Mouse (Mus musculus) thymus, adult 2 months (tissue): ENCODE measurements around the gene Gstt4. TPM values are rescaled to one million over a fixed set of nuclear protein-coding genes. Genes with fewer than 3 reads are reported as not detected.

Source experiments
- DNase-seq: peaks from one replicate; pipeline ENCODE4 v3.0.0; 2021
- H3K27ac ChIP-seq: fragments of 200-500 bp; 2 replicates; pipeline ENCODE4 v1.5.1; 2012; ENCODE audit warnings: low read length, control low read depth; ENCODE audit not compliant: control insufficient read depth, insufficient read depth
- H3K27me3 ChIP-seq: fragments of 200-500 bp; 2 replicates; pipeline ENCODE4 v1.6.1; 2012; ENCODE audit warnings: mild to moderate bottlenecking, low read length, moderate library complexity, mixed read lengths; ENCODE audit not compliant: control insufficient read depth, insufficient read depth
- H3K36me3 ChIP-seq: fragments of 200-500 bp; 2 replicates; pipeline ENCODE4 v1.6.1; 2012; ENCODE audit warnings: mild to moderate bottlenecking, low read length, moderate library complexity; ENCODE audit not compliant: control insufficient read depth, insufficient read depth
- H3K4me1 ChIP-seq: fragments of 200-500 bp; replicated peaks from 2 replicates; pipeline ENCODE4 v1.6.1; 2012; ENCODE audit warnings: low read length; ENCODE audit not compliant: control insufficient read depth, insufficient read depth
- H3K4me3 ChIP-seq: fragments of 200-500 bp; 2 replicates; pipeline ENCODE4 v1.5.1; 2012; ENCODE audit warnings: mild to moderate bottlenecking, low read length, control low read depth, moderate library complexity; ENCODE audit not compliant: control insufficient read depth, insufficient read depth
- CTCF ChIP-seq: fragments of 200-500 bp; IDR thresholded peaks from 2 replicates; pipeline ENCODE4 v1.5.1; 2012; ENCODE audit warnings: mild to moderate bottlenecking, control low read depth, low read length, moderate library complexity, borderline replicate concordance; ENCODE audit not compliant: control insufficient read depth, poor library complexity, insufficient read depth; ENCODE audit errors: extremely low read depth
- POLR2A ChIP-seq: fragments of 200-500 bp; IDR thresholded peaks from 2 replicates; pipeline ENCODE4 v1.6.1; 2012; ENCODE audit warnings: mild to moderate bottlenecking, low read length, control low read depth, moderate library complexity; ENCODE audit not compliant: control insufficient read depth, poor library complexity, insufficient read depth; ENCODE audit errors: extremely low read depth
- WGBS: fragments of 180-500 bp; shearing (Covaris S2); methylation state at CpG from one replicate; pipeline ENCODE4 v1.1.7; 2018; 5-methylcytosine and 5-hydroxymethylcytosine counted together
- polyA plus RNA-seq: library from polyadenylated mRNA; depleted of rRNA; stranded (reverse); fragments of >200 nt; gene quantifications from 2 replicates; pipeline ENCODE4 v1.2.3, GENCODE M21; 2012

The Gstt4 gene
- polyA plus RNA-seq, 1 experiment = 0.26 TPM

DNA sequence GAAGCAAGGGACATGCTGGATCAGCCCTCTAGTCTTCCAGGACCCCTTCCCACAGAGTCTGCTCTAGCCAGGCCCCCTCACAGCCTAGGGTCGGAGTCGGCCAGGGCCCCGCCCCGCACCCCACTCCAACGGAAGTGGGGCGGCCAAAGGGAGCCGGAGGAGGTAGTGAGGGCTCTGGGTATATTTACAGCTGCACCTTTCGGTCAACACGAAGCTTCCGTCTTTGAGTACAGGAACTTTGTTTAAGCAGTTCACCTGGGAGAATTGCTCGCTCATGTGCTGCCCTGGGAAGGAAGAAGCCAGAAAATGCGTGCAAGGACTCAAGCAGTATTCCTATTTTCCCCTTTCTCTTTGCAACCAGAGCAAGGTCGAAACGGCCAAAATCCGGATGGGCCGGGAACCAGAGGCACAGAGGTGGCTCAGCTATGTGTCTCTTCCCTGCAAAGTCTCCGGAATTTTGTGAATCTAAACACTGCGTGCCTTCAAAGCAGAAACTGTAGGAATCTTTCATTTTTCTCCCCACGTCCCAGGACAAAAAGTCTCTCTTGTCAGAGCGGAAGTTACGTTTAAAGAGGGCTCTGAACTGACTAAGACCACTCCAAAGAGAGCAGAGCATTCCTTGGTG is 11.2 kb upstream of the Gstt4 start:
- Histone ChIP-seq H3K36me3 (no peaks in the 10 kb centered on the region), H3K27me3 (no peaks in the 10 kb centered on the region), H3K4me3 (peak overlapping the region; percentile 84), H3K27ac (peak overlapping the region; percentile 74), H3K4me1 (peaks cover 26% of the 10 kb centered on the region)
- TF ChIP-seq CTCF = no peak
- TF ChIP-seq POLR2A = 0 out of 2 replicates have a peak, but pooled peaks have one; percentile 24
- DNase-seq = peak; percentile 51
- 9% methylated on average over 21 of the region's 21 CpGs for WGBS

DNA sequence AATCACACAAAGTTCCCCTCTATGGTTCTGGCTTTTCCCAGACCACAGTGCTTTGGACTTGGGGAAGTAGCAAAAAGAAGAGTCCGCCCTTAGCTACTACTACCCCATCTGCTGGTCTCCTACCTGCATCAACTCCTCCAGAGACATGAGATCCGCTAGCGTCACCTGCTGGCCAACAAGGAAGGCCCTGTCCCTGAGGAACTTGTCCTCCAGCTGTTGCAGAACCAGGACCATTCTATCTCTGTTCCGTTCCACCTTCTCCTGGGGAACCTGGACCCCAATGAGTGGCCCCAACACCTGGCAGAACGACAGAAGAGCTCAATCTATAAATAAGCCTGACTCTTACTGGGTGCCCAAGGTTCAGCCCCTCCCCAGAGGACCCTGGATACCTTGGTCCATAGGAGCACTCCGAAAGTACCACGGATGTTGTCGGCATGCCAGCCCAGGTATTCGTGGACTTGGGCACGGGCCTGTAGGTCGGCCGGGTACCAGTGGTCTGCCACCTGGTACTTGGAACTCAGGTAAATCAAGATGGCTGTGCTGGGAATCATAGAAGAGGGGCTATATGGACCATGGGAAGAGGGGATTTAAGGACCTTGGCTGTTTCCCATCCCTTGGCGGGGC is 10.0 kb upstream of the Gstt4 start:
- H3K27ac ChIP-seq = no peak overlapping the region
- 71% methylated on average over 13 of the region's 13 CpGs for WGBS
- no peaks in the 10 kb centered on the region for H3K36me3 ChIP-seq
- no peaks in the 10 kb centered on the region for H3K27me3 ChIP-seq
- TF ChIP-seq CTCF = peak; percentile 68; the same call in 1 of the 2 replicates
- TF ChIP-seq POLR2A = no peak
- DNase-seq = peak; percentile 78
- H3K4me3 ChIP-seq = no peak overlapping the region
- peaks cover 20% of the 10 kb centered on the region for H3K4me1 ChIP-seq

DNA sequence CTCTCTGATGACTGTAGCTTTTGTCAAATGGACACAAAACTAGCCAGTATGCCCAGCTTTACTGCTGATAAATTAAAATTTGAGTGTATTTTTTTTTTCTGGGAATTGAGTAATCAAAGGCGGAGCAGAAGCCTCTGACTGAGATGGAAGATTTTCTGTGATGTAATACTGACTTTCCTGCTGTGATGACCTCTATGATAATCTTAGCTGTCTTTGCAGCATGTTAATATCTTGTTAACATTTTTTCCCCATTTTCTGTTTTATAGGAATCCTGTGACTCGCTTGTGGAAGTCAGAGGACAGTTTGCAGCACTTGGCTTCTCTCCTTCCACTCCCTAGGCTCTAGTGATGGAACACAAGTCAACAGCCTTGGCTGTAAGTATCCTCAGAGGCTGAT is 7.9 kb upstream of the Gstt4 start:
- H3K36me3 ChIP-seq = no peaks in the 10 kb centered on the region
- no peak for DNase-seq
- H3K4me3 ChIP-seq = no peak overlapping the region
- no peak overlapping the region for H3K27ac ChIP-seq
- no peak for TF ChIP-seq CTCF
- no peak for TF ChIP-seq POLR2A
- peaks cover 20% of the 10 kb centered on the region for H3K4me1 ChIP-seq
- WGBS = 97% methylated on average over 2 of the region's 2 CpGs
- H3K27me3 ChIP-seq = no peaks in the 10 kb centered on the region

DNA sequence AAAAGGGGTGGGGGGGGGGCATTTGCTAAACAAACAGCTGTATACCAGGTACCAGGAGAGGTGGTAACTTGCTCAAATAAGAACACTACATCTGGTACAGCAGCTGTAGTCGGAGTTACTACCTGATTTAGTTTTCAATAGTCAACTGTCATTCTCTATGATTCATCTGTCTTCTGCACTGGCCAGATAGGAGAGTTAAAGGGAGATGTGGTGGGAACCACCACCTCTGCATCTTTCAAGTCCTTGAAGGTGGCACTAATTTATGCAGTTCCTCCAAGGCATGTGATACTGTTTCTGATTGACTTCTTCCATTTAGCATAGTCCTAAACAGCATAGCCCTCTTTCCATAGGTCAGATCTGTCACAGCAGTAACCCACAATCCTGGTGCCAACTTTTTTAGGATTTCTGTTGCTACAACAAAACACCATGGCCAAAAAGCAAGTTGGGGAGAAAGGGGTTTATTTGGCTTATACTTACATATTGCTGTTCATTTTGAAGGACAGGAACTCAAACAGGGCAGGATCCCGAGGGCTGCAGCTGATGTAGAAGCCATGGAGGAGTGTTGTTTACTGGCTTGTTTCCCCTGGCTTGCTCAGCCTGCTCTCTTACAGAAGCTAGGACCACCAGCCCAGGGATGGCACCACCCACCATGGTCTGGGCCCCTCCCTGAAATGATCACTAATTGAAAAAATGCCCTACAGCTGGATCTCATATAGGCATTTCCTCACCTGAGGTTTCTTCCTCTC is 7.4 kb upstream of the Gstt4 start:
- 86% methylated on average over 2 of the region's 2 CpGs for WGBS
- H3K27me3 ChIP-seq = no peaks in the 10 kb centered on the region

DNA sequence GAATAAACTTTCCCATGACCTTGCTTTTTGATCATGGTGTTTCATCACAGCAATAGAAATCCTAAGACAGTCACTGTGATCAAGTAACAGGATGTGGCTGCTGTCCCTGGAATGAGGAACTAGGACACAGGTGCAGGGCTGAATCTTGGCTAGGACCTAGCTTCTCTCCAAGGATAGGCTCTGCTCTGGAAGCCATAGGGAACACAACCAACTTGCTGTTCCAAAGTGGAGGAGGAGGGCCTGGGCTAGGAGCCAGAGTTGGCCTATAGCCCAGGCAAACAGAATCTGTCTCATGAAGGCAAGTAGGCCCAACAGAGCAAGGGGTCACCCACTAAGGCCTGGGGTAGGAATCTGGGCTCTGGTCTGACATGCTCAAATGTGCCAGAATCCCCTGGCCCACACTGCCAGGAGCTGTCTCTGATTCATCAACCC is 6.2 kb upstream of the Gstt4 start:
- Histone ChIP-seq H3K4me1 (peaks cover 10% of the 10 kb centered on the region), H3K4me3 (no peak overlapping the region), H3K27ac (no peak overlapping the region), H3K27me3 (no peaks in the 10 kb centered on the region), H3K36me3 (no peaks in the 10 kb centered on the region)
- DNase-seq = no peak
- TF ChIP-seq CTCF (no peak), POLR2A (no peak)

More for the DNA sequence above, 7.4 kb upstream of the Gstt4 start:
- H3K27ac ChIP-seq = no peak overlapping the region
- H3K4me1 ChIP-seq = peaks cover 19% of the 10 kb centered on the region
- no peak overlapping the region for H3K4me3 ChIP-seq
- no peaks in the 10 kb centered on the region for H3K36me3 ChIP-seq
- TF ChIP-seq CTCF (no peak), POLR2A (no peak)
- DNase-seq = no peak

DNA sequence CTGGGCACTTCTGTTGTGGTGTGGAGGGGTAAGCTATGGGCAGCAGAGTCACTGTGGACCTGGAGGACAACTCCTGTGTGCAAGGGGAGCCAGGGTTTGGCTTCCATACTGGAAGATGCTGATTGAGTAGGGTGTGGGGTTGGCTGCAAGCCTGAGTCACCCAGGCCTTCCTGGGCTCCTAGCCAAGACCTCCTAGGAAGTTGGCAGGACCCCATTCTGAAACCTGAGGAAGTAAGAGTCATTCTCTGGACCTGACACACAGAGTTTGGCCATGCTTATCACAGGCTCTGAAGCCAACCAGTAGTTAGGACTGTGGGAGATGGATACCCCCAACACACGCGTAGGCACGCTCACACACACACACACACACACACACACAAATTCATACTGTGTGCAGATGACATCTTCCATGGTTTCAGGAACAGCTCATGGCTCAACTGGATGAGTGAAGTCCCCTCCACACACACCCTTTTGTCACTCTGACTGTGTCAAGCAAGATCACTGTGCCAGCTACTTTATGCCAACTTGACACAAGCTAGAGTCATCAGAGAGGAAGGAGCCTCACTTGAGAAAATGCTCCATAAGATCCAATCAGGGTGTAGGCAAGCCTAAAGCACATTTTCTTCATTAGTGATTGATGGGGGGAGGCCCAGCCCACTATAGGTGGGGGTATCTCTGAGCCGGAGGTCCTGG is 5.5 kb upstream of the Gstt4 start:
- no peak for DNase-seq
- H3K27me3 ChIP-seq = no peaks in the 10 kb centered on the region
- no peak overlapping the region for H3K4me3 ChIP-seq
- TF ChIP-seq POLR2A = no peak
- peaks cover 5% of the 10 kb centered on the region; the same call in 1 of the 2 replicates for H3K4me1 ChIP-seq
- no peak overlapping the region for H3K27ac ChIP-seq
- WGBS = 100% methylated on average over 4 of the region's 4 CpGs
- no peaks in the 10 kb centered on the region for H3K36me3 ChIP-seq
